Mouse (Mus musculus) myocyte (in vitro differentiated cells): ENCODE measurements around the gene Gm20388.

Experiments used
- CEBPB ChIP-seq: IDR thresholded peaks from 2 replicates; pipeline ENCODE4 v1.6.1; 2011; ENCODE audit warnings: mild to moderate bottlenecking, moderate library complexity; ENCODE audit not compliant: poor library complexity, insufficient read depth, severe bottlenecking
- USF1 ChIP-seq: IDR thresholded peaks from one replicate; pipeline ENCODE4 v1.6.1; 2011; ENCODE audit warnings: low read depth, mild to moderate bottlenecking, control low read depth, moderate library complexity

- TF ChIP-seq CEBPB (no peak), USF1 (no peak)
Observed at GRCm38 (mm10) chr8:122689315-122689714, 2778.7 kb downstream of the Gm20388 start.
